Mouse (Mus musculus) stomach, postnatal 0 days (tissue): ENCODE data around the gene Dbn1. TPM values are rescaled to one million over a fixed set of nuclear protein-coding genes. Genes with fewer than 3 reads are reported as not detected.
A peak's percentile ranks its signal among the peaks of the same experiment; 100 is the strongest.

Experiments used
- ATAC-seq: fragments of 200-750 bp; cut with Nextera tagmentation; 2 replicates; pipeline ENCODE4 v1.8.0; 2017; ENCODE audit not compliant: low FRiP score, low TSS enrichment
- DNase-seq: peaks from one replicate; pipeline ENCODE4 v3.0.0-alpha.2; 2016; ENCODE audit warnings: low spot score
- H3K27ac ChIP-seq: fragments of 300-500 bp; sonication (generic); replicated peaks from 2 replicates; pipeline ENCODE4 v1.5.1; 2014; ENCODE audit warnings: mild to moderate bottlenecking, control low read depth
- H3K27me3 ChIP-seq: fragments of 300-500 bp; sonication (generic); 2 replicates; pipeline ENCODE4 v1.6.1; 2014; ENCODE audit warnings: low read length; ENCODE audit not compliant: control insufficient read depth, insufficient read depth
- H3K36me3 ChIP-seq: fragments of 300-500 bp; sonication (generic); 2 replicates; pipeline ENCODE4 v1.6.1; 2014; ENCODE audit warnings: low read length, mixed read lengths; ENCODE audit not compliant: control insufficient read depth, insufficient read depth
- H3K4me1 ChIP-seq: fragments of 300-500 bp; sonication (generic); replicated peaks from 2 replicates; pipeline ENCODE4 v1.6.1; 2014; ENCODE audit warnings: antibody characterized with exemption; ENCODE audit not compliant: control insufficient read depth, insufficient read depth
- H3K4me2 ChIP-seq: fragments of 300-500 bp; sonication (generic); replicated peaks from 2 replicates; pipeline ENCODE4 v1.6.1; 2014; ENCODE audit warnings: low read depth, mild to moderate bottlenecking, control low read depth, moderate library complexity
- H3K4me3 ChIP-seq: fragments of 300-500 bp; sonication (generic); 2 replicates; pipeline ENCODE4 v1.5.1; 2014; ENCODE audit warnings: low read depth, low read length, control low read depth
- H3K9ac ChIP-seq: fragments of 300-500 bp; sonication (generic); 2 replicates; pipeline ENCODE4 v1.6.1; 2014; ENCODE audit warnings: mild to moderate bottlenecking, low read length, control low read depth, mixed read lengths
- H3K9me3 ChIP-seq: fragments of 300-500 bp; sonication (generic); 2 replicates; pipeline ENCODE4 v1.6.1; 2016; ENCODE audit warnings: low read length; ENCODE audit not compliant: control insufficient read depth
- CTCF ChIP-seq: IDR thresholded peaks from 2 replicates; pipeline ENCODE4 v1.5.1; 2016; ENCODE audit warnings: antibody characterized with exemption, low read depth, mild to moderate bottlenecking, moderate library complexity
- EP300 ChIP-seq: optimal IDR thresholded peaks from 2 replicates; pipeline ENCODE3; 2016; ENCODE audit warnings: antibody characterized with exemption
- WGBS: fragments of 180-500 bp; shearing (Covaris S2); extraction: QIAGEN DNeasy Blood & Tissue Kit; methylation state at CpG from one replicate; pipeline ENCODE4 v1.1.7; 2014; 5-methylcytosine and 5-hydroxymethylcytosine counted together
- polyA plus RNA-seq: library from polyadenylated mRNA; unstranded; fragments of >200 nt; fragmentation: Nextera tagmentation; extraction: Ambion mirVana; gene quantifications from 2 replicates; pipeline ENCODE4 v1.2.1, GENCODE M21; 2015

Dbn1 gene
- polyA plus RNA-seq, 1 experiment from 2014 or later: 39.3 TPM

DNA sequence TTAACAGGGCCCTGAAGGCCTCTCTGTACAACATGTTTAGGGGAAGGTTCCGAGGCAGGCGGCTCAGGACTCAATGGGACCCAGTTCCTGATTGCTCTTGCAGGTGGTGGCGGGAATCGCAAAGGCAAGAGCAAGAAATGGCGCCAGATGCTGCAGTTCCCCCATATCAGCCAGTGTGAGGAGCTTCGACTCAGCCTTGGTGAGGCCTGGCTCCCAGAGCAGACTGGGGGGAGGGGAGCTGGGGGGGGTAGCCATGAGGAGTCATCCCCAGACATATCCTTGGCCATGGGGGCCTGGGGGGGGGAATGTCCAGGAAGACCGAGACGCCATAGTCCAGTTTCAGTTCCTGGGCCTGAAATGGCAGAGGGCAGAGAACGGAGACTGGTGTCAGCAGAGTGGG is 38.7 kb downstream of the Dbn1 start:
- DNase-seq (no peak), ATAC-seq (no peak)
- H3K9ac ChIP-seq: no peak overlapping the region
- no peaks in the 10 kb centered on the region; the same call in 1 of the 2 replicates for H3K4me1 ChIP-seq
- no peak overlapping the region for H3K4me3 ChIP-seq
- TF ChIP-seq CTCF (no peak), EP300 (no peak)
- peaks cover 15% of the 10 kb centered on the region for H3K36me3 ChIP-seq
- H3K27me3 ChIP-seq: no peaks in the 10 kb centered on the region
- no peak overlapping the region for H3K4me2 ChIP-seq
- no peaks in the 10 kb centered on the region for H3K9me3 ChIP-seq
- H3K27ac ChIP-seq: no peak overlapping the region
- 90% methylated on average over 9 of the region's 9 CpGs for WGBS

DNA sequence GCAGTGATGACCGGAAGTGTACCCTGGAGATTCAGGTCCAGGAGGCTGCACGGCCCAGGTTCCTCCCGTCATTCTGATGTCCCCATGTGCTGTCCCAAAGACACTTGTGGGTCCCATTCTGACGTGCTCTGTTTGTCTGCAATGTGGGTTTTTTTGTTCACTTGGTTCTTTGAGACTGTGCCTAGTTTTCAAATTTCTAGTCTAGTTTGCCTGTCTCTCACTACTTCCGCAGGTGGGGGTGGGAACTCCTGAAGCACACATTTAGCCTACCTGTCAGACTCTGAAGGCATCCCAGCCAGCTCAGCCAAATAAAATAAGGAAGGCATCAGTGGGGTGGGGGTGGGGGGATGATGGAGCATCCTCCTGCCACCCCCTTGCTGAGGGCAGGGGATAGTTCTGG is 39.8 kb downstream of the Dbn1 start:
- no peak overlapping the region for H3K4me3 ChIP-seq
- TF ChIP-seq CTCF (no peak), EP300 (no peak)
- 92% methylated on average over 5 of the region's 5 CpGs for WGBS
- H3K9me3 ChIP-seq: no peaks in the 10 kb centered on the region
- H3K4me1 ChIP-seq: no peaks in the 10 kb centered on the region; the same call in 1 of the 2 replicates
- peaks cover 15% of the 10 kb centered on the region for H3K36me3 ChIP-seq
- no peak overlapping the region for H3K9ac ChIP-seq
- no peak overlapping the region for H3K27ac ChIP-seq
- no peak overlapping the region for H3K4me2 ChIP-seq
- DNase-seq (no peak), ATAC-seq (no peak)
- no peaks in the 10 kb centered on the region for H3K27me3 ChIP-seq

DNA sequence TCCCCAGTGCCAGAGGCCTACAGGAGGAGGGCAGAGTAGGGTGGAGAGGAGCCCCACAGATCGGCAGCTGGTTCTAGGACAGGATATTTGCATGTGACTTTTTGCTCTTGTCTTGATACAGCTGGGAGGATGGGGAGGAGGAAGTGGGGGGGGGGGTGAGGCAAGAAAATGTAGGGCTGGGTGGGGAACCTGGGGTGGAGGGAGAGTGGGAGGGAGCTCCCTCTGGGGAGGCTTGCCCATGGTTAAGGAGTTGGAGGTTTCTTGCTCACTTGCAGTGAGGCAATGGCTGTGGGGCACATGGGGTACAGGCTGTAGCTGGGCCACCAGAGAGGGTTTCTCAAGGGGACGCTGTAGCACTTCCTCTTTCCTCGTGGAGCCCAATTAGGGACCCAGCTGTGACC is 40.4 kb downstream of the Dbn1 start:
- no peaks in the 10 kb centered on the region for H3K9me3 ChIP-seq
- no peaks in the 10 kb centered on the region; the same call in 1 of the 2 replicates for H3K4me1 ChIP-seq
- WGBS: 32% methylated on average over 3 of the region's 3 CpGs
- no peaks in the 10 kb centered on the region for H3K27me3 ChIP-seq
- H3K4me3 ChIP-seq: no peak overlapping the region
- ATAC-seq (no peak), DNase-seq (no peak)
- H3K9ac ChIP-seq: no peak overlapping the region; the same call in 1 of the 2 replicates
- no peak overlapping the region for H3K27ac ChIP-seq
- H3K36me3 ChIP-seq: peaks cover 14% of the 10 kb centered on the region
- no peak for TF ChIP-seq CTCF
- TF ChIP-seq EP300: no peak
- no peak overlapping the region for H3K4me2 ChIP-seq

DNA sequence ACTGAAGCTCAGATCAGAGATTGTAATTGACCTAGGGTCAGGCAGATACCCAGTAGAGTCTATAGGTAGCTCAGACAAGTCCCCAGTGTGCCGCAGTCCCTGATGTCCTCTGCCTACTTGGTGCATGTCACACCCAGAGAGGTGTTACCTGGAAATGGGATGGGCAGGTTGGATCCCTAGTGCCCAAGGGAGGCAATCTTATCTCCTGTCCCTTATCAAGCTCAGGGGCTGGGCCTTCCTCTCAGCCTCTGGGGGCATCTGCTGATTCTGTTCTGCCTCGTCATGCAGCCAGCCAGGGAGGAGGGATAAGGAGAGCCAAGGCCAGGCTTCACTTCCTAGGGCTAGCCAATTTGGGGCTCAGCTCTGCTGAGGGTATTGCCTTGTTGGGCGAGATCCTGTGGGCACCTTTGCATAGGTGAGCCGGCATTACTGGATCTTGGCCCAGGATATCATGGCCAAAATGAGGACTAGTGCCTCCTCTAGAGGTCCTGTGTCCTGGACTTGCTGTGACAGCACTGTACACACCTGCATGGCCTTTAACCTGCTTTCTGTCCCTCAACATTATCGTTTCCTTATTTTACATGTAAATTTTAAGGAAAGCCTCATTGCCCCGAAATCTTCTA is 41.3 kb downstream of the Dbn1 start:
- no peak overlapping the region for H3K27ac ChIP-seq
- no peak for ATAC-seq

DNA sequence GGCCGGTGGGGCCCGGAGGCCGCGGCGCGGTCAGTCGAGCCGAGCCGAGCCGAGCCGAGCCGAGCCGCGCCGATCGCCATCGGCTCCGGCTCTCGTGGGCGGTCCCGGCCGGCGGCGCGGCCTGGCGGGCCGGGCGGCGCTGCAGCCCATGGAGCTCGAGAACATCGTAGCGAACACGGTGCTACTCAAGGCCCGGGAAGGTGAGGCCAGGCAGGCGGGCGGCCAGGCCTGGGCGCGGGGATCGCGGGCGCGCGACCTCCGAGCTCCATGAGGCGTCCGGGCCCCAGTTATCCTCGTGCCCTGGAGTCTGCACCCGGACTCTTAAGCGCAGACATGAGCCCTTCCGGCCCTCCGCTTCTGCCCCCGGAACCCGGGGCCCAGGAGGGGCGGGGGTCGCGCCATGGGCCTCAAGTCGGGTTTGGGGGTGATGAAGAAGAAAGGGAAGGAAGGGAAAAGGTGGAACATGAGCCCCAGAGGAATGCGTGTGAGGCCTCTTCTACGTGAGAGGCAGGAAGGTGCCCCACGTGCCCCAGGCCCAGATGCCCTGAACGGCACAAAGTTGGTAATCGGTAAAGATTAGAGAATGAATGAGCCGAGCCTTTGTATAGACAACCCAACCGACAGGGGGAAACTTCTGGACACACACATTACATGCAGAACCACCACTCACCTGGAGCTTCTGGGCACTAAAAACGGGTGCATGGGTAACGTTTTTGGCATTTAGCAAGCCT is 42.4 kb downstream of the Dbn1 start:
- no peak for ATAC-seq
- Histone ChIP-seq H3K27ac (peak overlapping the region; percentile 97), H3K27me3 (no peaks in the 10 kb centered on the region), H3K4me2 (peak overlapping the region; percentile 73), H3K9ac (peak overlapping the region; percentile 85), H3K36me3 (peaks cover under 1% of the 10 kb centered on the region; the same call in 1 of the 2 replicates), H3K4me1 (no peaks in the 10 kb centered on the region; the same call in 1 of the 2 replicates), H3K4me3 (peak overlapping the region; percentile 64), H3K9me3 (no peaks in the 10 kb centered on the region)
- WGBS: 1% methylated on average over 64 of the region's 66 CpGs
- no peak for DNase-seq
- TF ChIP-seq EP300: no peak
- 0 out of 2 replicates have a peak, but pooled peaks have one; percentile 17 for TF ChIP-seq CTCF

More for the DNA sequence above, 41.3 kb downstream of the Dbn1 start:
- H3K27me3 ChIP-seq: no peaks in the 10 kb centered on the region
- no peak for TF ChIP-seq CTCF
- no peak for TF ChIP-seq EP300
- 65% methylated on average over 6 of the region's 6 CpGs for WGBS
- no peaks in the 10 kb centered on the region for H3K9me3 ChIP-seq
- peak; percentile 24 for DNase-seq
- peak overlapping the region; percentile 73 for H3K4me2 ChIP-seq
- peaks cover 9% of the 10 kb centered on the region for H3K36me3 ChIP-seq
- H3K4me3 ChIP-seq: peak overlapping the region; percentile 64
- no peaks in the 10 kb centered on the region; the same call in 1 of the 2 replicates for H3K4me1 ChIP-seq
- peak overlapping the region; percentile 85; the same call in 1 of the 2 replicates for H3K9ac ChIP-seq

DNA sequence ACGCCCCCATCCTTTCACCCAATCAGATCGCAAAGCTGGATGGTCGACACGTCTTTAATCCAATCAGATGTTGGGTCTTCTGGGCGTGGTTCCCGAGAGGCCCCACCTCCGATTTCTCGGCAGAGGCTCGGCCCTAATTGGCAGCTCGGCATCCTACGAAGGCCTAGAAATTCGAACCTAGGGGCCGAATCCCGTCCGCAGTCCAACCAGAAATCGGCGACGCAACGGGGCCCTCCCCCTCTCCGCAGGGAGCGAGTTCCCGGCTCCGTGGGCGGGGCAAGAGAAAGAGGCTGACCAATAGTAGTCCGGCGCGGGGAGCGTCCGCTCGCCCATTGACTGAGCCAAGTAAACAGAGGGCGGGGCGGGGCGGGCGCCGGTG is 43.0 kb downstream of the Dbn1 start, which contains the start of gene Grk6:
Gene Grk6 (plus strand): TSS at position 136 of the 379 bp plus-strand sequence.
- 0% methylated on average over 31 of the region's 35 CpGs for WGBS
- TF ChIP-seq CTCF: no peak
- TF ChIP-seq EP300: no peak
- ATAC-seq: peak; percentile 97
- Histone ChIP-seq H3K27ac (peak within 1 kb of the TSS; percentile 97), H3K36me3 (no peaks in the 10 kb centered on the region), H3K4me1 (no peaks in the 10 kb centered on the region; the same call in 1 of the 2 replicates), H3K4me2 (peak within 1 kb of the TSS; percentile 73), H3K9me3 (no peaks in the 10 kb centered on the region), H3K4me3 (peak within 1 kb of the TSS; percentile 64), H3K27me3 (no peaks in the 10 kb centered on the region), H3K9ac (peak within 1 kb of the TSS; percentile 85)
- peak; percentile 100 for DNase-seq
